Mouse (Mus musculus): Measurements from ENCODE around the gene Ell3.
"Not testable (repeated sequence)": the region's sequence is repeated elsewhere in the genome, so short reads cannot be mapped to it uniquely, and the experiment has no call there.

The Ell3 gene

DNA sequence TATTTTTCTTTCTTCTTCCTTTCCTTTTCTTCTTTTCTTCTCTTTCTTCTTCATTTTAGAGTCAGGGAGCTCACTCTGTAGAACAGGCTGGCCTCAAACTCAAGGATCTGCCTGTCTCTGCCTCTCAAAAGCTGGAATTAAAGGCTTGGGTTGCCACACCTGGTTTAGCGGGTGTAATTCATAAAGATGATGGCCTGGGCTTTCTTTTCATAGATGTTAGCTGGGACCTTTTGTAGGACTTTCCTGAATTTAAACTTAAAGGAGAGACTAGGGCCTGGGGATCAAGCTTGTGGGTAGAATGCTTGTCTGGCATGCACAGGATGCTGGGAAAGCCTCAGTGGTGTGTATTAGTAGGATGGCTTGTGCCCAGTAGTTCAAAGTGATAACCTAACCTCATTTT lies at the start of gene Ell3:
Ell3 (minus strand) TSS at position 101 of the 400 bp plus-strand sequence.
- no peak for DNase-seq (ENCODE audit: extremely low read depth, low read depth, low spot score)

DNA sequence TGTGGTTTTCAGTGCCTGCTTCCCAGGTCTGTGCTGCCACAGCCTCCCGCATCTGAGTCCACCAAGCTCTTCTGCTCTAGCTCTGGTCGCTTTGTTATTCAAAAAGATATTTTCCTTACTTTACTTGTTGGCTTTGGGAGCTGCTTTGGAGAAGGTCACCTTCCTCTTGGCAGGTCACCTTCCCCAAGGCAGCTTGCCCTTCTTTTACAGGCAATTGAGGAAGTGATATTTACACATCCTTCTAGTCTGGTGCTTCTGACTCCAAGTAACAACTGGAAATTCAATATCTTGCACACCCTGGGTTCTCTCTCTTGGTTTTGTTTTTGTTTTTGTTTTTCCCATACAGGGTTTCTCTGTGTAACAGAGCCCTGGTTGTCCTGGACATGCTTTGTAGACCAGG lies 40.3 kb upstream of the Ell3 start:
- DNase-seq (ENCODE audit: extremely low read depth, low read depth, low spot score) = not testable (repeated sequence)

DNA sequence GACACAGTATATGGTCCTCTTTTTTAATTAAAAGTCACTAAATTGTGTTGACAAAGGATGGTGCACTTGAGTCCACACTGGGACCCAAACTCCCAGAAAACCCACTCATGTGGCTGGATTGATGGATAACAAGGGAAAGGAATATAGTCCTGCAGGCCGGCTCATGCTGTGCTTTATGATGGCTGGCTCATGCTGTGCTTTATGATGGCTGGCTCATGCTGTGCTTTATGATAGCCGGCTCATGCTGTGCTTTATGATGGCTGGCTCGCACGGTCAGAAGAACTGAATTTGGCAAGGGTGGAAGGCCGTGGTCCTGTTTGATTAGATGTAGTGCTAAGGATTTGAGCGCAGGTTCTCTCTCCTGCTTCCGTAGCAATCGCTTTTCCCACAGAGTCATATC lies 39.5 kb upstream of the Ell3 start:
- DNase-seq (ENCODE audit: extremely low read depth, low read depth, low spot score) = no peak

DNA sequence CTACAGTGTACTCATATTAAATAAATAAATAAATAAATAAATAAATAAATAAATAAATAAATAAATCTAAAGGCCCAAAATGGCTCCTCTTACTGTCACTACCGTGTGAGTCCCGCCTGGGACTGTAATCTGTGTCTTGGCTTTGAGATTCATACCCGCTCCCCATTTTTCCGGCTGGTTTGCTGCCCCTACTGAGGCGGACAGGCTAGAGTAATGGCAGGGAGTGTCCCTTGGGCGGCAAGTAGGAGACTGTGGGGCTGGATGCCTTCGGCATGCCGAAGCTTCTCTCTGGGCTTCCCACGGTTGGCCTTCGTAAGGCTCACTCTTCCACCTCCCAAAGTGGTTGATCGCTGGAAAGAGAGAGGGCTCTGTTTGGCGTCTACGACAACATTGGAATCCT lies 36.8 kb upstream of the Ell3 start:
- not testable (repeated sequence) for DNase-seq (ENCODE audit: extremely low read depth, low read depth, low spot score)

DNA sequence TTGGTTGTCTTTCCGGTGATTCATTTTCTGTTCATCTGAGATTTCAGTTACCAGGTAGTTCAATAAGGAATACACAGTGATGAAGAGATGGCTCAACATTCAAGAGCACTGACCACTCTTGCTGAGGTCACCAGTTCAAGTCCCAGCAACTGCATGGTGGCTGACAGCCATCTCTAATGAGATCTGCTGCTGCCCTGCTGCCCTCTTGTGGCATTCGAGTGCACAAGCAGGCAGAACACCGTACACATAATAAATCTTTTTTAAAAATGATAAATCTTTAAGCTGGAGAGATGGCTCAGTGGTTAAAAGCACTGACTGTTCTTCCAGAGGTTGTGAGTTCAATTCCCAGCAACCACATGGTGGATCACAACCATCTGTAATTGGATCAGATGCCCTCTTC lies 36.4 kb upstream of the Ell3 start:
- no peak for DNase-seq (ENCODE audit: extremely low read depth, low read depth, low spot score)

DNA sequence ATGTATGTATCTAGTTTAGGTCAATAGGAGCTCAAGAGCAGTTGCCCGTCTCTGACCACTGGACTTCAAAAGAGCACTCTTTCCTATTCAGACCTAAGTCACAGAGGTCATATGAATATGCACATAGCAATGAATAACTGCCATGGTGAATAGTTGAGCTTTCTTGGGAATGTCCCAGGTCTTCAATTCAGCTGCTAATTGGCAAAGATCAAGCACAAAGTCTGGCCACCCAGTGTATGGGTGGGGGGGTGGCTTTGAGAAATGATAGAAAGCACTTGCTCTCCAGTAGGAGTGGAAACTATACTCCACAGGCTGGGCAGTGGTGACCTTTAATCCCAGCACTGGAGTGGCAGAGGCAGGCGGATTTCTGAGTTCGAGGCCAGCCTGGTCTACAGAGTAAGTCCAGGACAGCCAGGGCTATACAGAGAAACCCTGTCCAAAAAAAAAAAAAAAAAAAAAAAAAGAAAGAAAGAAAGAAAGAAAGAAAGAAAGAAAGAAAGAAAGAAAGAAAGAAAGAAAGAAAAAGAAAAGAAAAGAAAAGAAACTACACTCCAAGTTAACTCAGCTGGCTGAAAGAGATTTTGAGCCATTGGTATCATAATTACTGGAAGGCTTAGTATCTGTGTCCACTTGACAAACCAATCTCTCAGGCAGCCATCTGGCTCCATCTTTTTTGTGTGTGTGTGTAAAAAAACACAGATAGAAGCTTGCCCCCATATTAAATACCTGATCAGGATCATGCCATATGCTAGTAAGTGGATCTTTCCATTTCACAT lies 33.6 kb upstream of the Ell3 start:
- DNase-seq (ENCODE audit: extremely low read depth, low read depth, low spot score) = no peak

DNA sequence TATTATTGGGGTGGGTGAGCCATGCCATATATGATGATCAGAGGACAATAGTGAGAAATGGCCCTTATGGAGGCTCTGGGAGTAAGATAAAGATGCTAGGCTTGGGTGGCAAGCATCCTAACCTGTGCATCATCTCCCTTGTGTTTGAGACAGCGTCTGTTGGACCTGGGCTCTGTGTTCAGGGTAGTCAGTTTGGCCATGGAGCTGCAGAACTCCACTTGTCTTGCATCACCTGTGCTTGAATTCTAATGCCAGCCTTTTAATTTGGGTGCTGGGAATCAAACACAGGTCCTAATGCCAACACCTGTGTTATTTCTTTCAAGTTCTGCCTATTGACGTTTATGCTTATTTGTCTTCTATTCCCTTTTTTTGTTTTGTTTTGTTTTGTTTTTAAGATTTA lies 31.2 kb upstream of the Ell3 start:
- DNase-seq (ENCODE audit: extremely low read depth, low read depth, low spot score) = not testable (repeated sequence)

DNA sequence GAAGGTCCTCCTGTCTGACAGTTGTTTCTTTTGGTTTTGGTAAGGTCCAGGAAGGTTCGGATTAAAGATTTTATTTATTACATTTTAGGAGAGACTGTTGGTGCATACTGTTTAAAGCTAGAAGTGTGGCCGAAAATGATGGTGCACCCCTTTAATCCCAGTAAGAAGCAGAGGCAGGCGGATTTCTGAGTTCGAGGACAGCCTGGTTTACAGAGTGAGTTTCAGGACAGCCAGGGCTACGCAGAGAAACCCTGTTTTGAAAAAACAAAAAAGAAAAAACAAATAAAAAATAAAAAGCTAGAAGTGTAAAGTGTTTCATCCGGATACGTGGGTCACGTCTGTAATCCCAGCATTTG lies 30.1 kb upstream of the Ell3 start:
- no peak for DNase-seq (ENCODE audit: extremely low read depth, low read depth, low spot score)

DNA sequence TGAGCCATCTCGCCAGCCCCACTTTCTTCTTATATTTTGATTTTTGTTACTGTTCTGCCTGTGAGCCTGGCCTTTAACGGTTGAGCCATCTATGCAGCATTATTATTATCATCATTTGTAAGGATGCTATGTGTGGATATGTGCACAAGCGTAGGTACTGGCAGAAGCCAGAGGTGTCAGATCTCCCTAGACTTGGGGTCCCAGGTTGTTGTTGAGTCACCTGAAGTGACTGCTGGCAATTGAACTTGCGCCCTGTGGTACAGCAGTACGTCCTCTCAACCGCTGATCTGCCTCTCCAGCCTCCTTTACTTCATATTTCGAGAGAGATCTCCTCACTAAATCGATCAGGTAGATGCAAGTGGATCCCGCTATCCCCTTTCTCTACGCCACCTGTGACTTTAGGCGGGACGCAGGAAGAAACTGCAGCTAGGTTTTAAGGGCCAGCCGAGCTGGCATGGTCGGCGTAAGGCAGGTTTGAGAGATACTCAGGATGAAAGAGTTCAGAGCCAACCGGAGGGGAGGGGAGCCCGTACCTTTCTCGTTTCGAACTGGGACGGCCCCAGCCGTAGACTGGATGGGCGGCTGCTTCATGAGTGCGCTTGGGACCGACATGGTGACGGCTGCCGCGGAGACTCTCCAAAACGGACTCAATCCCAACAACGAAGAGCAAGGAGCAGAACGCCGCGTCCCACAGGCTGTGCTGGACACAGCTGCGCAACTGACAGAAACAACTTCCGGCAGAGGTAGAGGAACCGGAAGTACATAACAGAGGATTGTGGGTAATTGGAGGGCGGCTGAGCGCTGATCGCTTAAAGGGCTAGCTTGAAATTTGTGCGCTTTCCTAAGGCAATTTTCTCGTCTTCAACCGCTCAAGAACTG lies 29.5 kb upstream of the Ell3 start, which contains the start of gene Mfap1b:
Mfap1b (minus strand) TSS at position 767 of the 879 bp plus-strand sequence.
- DNase-seq (ENCODE audit: extremely low read depth, low read depth, low spot score) = peak; percentile 65

DNA sequence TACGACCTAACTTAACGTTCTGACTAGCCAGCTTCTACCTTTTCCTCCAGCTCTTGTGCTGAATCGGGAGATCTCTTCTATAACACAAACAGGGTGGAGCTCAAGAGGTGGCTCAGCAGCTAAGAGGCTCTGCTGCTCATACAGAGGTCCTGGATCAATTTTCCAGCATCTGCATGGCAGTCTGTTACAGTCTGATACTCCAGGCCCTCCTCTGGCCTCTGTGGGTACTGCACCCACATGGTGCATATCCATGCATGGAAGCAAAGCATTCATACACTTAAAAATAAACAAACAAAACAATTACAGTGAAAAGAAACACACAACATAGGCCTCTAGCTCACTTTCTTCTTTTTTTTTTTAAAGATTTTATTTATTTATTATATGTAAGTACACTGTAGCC lies 28.7 kb upstream of the Ell3 start:
- DNase-seq (ENCODE audit: extremely low read depth, low read depth, low spot score) = not testable (repeated sequence)

DNA sequence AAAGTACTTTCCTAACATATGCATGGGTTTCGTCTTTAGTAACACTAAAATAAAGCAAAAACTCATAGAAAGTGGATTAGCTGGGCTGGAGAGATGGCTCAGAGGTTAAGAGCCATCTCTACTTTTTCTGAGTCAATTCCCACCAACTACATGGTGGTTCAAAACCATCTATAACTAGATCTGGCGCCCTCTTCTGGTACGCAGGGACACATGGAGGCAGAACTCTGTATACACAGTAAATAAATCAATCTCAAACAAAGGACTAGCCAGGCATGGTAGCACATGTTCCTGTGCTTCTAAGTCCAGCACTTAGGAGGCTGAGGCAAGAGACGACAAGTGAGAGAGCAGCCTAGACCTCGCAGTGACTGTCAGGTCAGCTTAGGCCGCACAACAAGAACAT lies 24.9 kb upstream of the Ell3 start:
- not testable (repeated sequence) for DNase-seq (ENCODE audit: extremely low read depth, low read depth, low spot score)

DNA sequence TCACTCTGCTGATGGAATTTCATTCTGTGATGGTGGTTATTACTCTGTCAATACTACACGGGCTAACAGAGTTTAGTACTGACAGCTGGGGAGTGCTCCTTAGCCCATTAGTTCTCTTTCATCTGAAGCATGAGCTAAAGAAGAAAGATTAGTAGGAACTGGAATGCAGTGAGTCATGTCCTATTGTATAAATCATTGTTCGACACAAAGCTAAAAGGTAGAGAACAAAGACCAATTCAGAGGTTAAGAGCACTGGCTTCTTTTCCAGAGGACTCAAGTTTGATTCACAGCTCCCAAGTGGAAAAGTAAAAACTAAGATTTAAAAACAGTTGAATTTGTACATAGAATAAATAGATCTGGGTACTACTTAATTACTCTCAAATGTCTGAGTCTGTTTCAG lies 16.0 kb upstream of the Ell3 start:
- no peak for DNase-seq (ENCODE audit: extremely low read depth, low read depth, low spot score)

DNA sequence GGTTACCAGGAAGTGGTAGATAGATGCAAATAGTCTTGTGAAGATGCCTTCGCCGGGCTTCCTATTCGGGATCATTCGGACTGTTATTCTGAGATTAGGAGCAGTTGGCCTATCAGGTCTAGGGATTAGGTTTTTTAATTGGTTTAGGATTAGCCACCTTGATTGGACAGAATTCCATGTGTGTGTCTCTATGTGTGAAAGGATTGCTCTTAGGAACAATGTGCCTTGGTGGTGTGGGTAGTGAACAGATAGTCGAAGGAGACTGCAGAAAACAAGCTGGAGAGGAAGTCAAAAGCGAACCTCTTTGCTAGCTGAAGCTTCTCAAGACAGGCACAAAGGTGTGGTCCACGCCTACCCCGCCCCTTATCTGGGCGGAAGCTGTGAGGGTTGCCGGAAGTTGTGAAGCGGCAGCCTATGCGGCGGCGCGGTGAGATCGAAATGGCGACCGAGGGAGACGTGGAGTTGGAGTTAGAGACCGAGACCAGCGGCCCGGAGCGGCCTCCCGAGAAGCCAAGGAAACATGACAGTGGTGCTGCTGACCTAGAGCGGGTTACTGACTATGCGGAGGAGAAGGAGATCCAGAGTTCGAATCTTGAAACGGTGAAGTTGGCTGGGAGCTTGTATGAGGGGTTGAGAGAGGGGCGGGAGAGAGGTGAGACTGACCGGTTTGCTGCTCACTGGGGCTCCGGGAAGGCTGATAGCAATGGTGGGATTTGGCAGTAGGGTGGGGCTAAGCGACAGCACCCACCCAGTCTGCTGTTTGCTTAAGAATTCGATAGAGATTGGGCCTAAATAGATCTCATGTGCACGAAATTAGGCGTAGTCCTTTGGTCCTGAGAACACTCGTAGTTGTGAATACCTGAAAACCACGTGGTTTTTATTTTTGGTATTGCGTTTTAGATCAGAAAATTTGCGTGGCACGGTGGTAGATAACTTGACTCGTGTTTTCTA lies 12.9 kb upstream of the Ell3 start, which contains the start of gene Serinc4:
Serinc4 (minus strand) TSS at position 90 of the 951 bp plus-strand sequence.
- DNase-seq (ENCODE audit: extremely low read depth, low read depth, low spot score) = peak; percentile 33

DNA sequence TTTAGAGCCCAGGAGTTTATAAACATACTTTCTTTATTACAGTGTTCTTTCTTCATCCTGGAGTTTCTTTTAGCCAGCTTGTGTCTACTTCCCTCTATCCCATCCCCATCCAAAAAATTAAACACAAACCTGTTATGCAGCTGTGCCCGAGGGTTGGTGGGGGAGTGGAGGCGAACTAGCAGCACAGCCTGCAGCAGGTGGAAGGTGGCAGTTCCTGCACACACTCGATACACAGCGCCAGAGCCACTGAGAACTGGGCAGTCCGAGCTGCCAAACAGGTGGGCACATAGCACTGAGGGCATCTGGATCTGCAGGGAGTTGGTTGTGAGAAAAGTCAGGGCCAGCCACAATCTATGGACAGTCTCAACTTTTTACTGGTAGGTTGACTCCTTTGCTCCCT lies 11.5 kb upstream of the Ell3 start:
- no peak for DNase-seq (ENCODE audit: extremely low read depth, low read depth, low spot score)

DNA sequence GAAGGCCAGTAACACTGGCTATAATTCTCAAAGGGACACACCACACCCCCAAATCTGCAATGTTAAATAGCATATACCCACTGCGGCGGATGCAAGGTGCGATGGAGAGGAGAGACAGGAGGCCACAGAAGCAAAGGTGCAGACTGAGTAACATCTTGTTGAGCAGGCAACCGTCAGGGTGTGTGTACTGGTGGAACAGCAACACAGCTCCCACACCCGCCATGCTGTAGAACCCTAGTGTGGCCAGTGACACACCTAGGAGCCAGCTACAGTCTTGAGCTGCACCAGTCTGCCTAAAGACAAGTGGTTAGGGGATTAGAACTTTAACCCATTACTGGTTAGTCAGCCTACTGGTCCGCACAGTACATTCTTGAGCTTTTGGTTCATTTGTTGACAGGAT lies 9.8 kb upstream of the Ell3 start:
- no peak for DNase-seq (ENCODE audit: extremely low read depth, low read depth, low spot score)

DNA sequence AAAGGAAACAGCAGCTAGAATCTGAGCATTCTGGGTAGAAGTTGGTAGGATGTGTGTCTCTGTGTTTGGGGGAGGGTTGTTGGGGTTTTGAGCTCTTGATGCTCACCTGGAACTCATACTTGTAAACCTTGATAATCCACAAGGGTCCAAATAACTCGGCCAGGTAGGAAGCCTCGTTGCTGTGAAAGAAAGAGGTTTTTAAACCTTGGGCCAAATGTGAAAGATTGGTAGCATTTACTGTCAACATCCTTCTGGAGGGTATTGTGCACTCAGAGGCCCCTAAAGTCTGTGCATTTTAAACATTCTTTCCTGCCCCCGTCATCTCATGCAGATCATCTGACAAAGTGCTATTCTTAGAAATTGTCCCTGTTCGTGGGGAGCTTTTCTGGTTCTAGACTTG lies 8.9 kb upstream of the Ell3 start, which contains the start of gene Hypk:
Hypk (plus strand) TSS at position 301 of the 400 bp plus-strand sequence.
- no peak for DNase-seq (ENCODE audit: extremely low read depth, low read depth, low spot score)

DNA sequence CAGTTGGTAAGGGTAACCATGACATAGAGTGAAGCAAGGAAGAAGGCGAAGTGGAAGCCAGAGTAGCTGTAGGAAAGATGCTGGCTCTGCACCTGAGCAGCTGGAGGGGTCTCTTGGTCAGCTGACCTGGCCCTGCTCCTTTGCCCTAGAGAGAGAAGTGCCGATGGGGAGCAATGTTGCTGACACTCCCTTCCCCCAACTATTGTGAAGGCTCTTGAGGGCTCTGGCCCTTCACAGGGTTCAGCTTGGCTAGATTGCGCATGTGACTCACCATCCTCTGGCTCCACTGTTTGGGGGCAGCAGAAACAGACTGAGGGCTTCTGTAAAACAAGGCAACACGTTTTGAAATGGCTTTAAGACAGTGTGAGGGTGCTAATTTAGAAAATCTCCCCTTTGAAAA lies 8.3 kb upstream of the Ell3 start:
- no peak for DNase-seq (ENCODE audit: extremely low read depth, low read depth, low spot score)

DNA sequence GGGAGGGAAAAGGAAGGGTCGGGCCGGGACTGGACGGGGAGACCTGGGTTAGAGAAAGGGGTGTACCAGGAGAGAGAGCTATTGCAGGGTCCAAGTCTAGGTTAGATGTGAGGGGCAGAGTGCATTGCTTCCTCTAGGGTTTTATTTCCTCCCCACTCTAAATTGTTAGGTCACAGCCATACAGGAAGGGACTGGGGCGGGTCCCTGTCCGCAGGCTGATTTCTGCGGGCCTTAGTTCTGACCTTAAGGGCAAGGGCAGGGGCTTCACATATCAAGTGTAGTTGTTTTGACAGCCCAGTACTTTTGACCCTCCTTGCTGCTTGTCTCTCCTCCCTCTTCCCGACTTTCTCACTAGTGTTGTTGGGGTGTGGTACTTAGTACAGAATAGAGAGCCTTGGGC lies 6.0 kb upstream of the Ell3 start:
- no peak for DNase-seq (ENCODE audit: extremely low read depth, low read depth, low spot score)

DNA sequence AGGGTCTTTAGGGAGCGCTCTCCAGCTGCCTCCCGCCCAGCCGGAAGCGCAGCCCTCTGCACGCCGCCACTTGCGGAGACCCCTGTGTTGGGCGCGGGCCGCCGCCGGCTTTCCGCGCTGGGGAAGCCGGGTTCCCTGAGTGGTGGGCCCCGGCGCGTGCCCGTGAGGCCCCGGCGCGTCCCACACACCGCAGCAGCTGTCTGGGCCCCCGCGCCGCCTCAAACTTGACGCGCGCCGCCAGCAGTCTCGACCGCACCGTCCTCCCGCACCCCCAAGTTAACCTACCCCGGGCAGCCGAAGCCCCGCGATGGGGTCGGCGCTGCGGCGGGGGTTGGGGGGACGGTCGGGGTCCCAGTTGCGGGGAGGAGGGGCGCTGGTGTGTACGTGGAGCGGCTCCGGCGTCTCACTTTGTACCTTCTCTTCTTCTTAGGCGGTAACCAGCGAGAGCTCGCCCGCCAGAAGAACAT lies 5.5 kb upstream of the Ell3 start:
- no peak for DNase-seq (ENCODE audit: extremely low read depth, low read depth, low spot score)

DNA sequence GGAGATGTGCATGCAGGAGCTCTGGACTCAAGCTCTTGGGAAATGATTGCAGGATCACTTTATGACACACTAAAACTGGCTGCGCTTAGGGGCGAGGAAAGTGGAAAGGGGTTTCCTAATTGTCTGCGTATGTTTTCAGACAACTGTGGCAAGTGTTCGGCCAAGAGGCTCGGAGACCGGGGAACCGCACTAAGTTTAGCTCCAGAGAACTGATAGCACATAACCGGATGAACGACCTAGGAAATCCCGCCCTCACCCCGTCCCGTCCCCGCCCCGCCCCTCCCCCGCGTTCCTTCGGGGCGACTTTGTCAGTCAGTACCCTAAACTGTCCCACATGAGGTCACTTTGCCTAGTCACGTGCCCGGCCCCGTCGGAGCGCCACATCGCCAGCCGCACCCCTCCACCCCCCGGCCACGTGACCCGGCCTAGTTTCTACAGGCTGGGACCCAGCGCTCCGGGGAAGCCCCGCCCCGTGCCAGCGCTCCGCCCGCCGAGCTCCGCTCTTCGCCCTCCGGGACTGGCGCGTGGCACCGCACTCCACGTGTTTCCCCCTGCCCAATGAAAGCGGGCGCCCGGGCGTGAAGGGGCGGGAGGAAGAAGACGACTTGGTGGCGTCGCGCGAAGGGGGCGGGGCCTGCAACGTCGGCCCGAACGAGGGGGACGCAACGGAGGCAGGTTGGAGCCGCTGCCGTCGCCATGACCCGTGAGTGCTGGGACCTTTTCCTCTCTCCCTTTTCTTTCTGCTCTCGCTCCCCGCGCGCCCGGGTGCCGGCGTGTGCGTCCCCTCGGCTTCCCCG lies 4.9 kb upstream of the Ell3 start, which contains the start of gene Serf2:
Serf2 (plus strand) TSS at position 457 of the 797 bp plus-strand sequence.
- peak; percentile 80 for DNase-seq (ENCODE audit: extremely low read depth, low read depth, low spot score)

Measured in fat pad, adult 2 months (tissue).